Mouse (Mus musculus): ENCODE measurements around the gene Rgcc.

DNA sequence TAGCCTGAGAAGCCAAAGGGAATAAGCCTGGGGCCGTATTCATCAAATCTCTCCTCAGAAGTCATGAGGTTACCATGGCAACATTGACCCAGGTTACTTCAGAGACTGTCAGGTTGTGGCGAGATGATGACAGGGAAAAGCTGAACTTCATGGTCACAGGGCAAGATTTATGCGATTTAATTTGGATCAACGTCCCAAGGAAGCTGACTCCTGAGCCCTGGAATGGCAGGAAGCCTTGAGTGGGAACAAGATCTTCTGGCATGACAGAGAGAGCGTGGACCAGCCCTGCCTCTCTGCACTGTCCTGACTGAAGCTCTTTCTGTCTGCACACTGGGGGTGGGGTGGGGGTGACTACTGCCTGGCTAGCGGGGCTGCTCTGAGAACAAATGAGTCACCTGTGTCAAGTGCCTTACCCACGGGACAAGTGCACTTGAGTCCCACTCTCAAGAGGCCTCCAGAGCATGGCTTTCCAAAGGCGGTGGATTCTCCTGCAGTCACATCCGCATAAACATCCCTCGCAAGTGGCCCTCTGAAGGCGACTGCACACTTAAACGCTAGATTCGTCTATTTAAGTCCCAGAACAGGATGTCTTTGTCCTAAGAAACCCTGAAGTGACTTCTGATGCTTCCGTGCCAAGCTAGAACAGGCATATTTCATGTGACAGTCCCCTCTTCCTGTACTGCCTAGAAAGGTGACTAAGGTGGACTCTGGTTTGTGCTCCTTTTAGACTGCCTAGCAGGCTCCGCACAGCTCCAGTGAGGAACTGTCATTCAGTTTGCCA is 27.6 kb downstream of the Rgcc start:
- no peak for TF ChIP-seq CTCF (IDR thresholded peaks at IDR 0.05; ENCODE audit: borderline replicate concordance, insufficient read depth, low read depth, low read length)
- TF ChIP-seq POLR2A (IDR thresholded peaks at IDR 0.05; ENCODE audit: borderline replicate concordance, insufficient read depth, low read length), result no peak
